Mouse (Mus musculus) midbrain, embryonic 16.5 days (tissue): ENCODE measurements around the gene Zfp950. TPM values are rescaled to one million over a fixed set of nuclear protein-coding genes. Genes with fewer than 3 reads are reported as not detected.
A peak's percentile ranks its signal among the peaks of the same experiment; 100 is the strongest.

ENCODE experiments used
- ATAC-seq: fragments of 200-750 bp; cut with Nextera tagmentation; 2 replicates; pipeline ENCODE4 v1.8.0; 2017; ENCODE audit warnings: moderate TSS enrichment
- H3K27ac ChIP-seq: fragments of 300-500 bp; sonication (generic); 2 replicates; pipeline ENCODE4 v1.5.1; 2014; ENCODE audit warnings: mild to moderate bottlenecking, low read length, mixed read lengths
- H3K27me3 ChIP-seq: fragments of 300-500 bp; sonication (generic); 2 replicates; pipeline ENCODE4 v1.6.1; 2014; ENCODE audit warnings: low read depth, low read length, mixed read lengths; ENCODE audit not compliant: control insufficient read depth, insufficient read depth
- H3K36me3 ChIP-seq: fragments of 300-500 bp; sonication (generic); 2 replicates; pipeline ENCODE4 v1.6.1; 2014; ENCODE audit warnings: mild to moderate bottlenecking, low read length, moderate library complexity, mixed read lengths; ENCODE audit not compliant: control insufficient read depth, insufficient read depth
- H3K4me1 ChIP-seq: fragments of 300-500 bp; sonication (generic); 2 replicates; pipeline ENCODE4 v1.6.1; 2014; ENCODE audit warnings: mild to moderate bottlenecking, low read length, mixed read lengths; ENCODE audit not compliant: control insufficient read depth, insufficient read depth
- H3K4me2 ChIP-seq: fragments of 300-500 bp; sonication (generic); 2 replicates; pipeline ENCODE4 v1.6.1; 2014; ENCODE audit warnings: mild to moderate bottlenecking, low read length, mixed read lengths
- H3K4me3 ChIP-seq: fragments of 300-500 bp; sonication (generic); 2 replicates; pipeline ENCODE4 v1.5.1; 2014; ENCODE audit warnings: low read depth, mild to moderate bottlenecking, low read length, moderate library complexity, mixed read lengths
- H3K9ac ChIP-seq: fragments of 300-500 bp; sonication (generic); 2 replicates; pipeline ENCODE4 v1.6.1; 2014; ENCODE audit warnings: low read depth, low read length, mixed read lengths
- H3K9me3 ChIP-seq: fragments of 300-500 bp; sonication (generic); replicated peaks from 2 replicates; pipeline ENCODE4 v1.6.1; 2014; ENCODE audit warnings: mild to moderate bottlenecking, low read length, mixed read lengths; ENCODE audit not compliant: control insufficient read depth, poor library complexity, severe bottlenecking
- WGBS: fragments of 180-500 bp; shearing (Covaris S2); extraction: QIAGEN DNeasy Blood & Tissue Kit; methylation state at CpG from one replicate; pipeline ENCODE4 v1.1.7; 2014; 5-methylcytosine and 5-hydroxymethylcytosine counted together
- polyA plus RNA-seq: library from polyadenylated mRNA; unstranded; fragments of >200 nt; fragmentation: Nextera tagmentation; extraction: Ambion mirVana; gene quantifications from 2 replicates; pipeline ENCODE4 v1.2.1, GENCODE M21; 2015

Gene Zfp950
- polyA plus RNA-seq, 1 experiment from 2014 or later: 49.0 TPM

GRCm38 (mm10) chr19:61110184-61110583, 30.5 kb downstream of the Zfp950 start:
- H3K27ac ChIP-seq: no peak overlapping the region
- no peaks in the 10 kb centered on the region for H3K4me1 ChIP-seq
- H3K9ac ChIP-seq: no peak overlapping the region
- H3K4me3 ChIP-seq: no peak overlapping the region
- ATAC-seq: no peak
- no peaks in the 10 kb centered on the region for H3K27me3 ChIP-seq
- peaks cover 15% of the 10 kb centered on the region; the same call in 1 of the 2 replicates for H3K9me3 ChIP-seq
- no peak overlapping the region for H3K4me2 ChIP-seq
- 50% methylated on average over 2 of the region's 2 CpGs for WGBS
- H3K36me3 ChIP-seq: peaks cover 6% of the 10 kb centered on the region; the same call in 1 of the 2 replicates

- no peak overlapping the region for H3K4me2 ChIP-seq
- H3K9ac ChIP-seq: no peak overlapping the region
- H3K9me3 ChIP-seq: no peaks in the 10 kb centered on the region
- H3K36me3 ChIP-seq: peaks cover 4% of the 10 kb centered on the region; the same call in 1 of the 2 replicates
- H3K4me1 ChIP-seq: no peaks in the 10 kb centered on the region
- no peak overlapping the region for H3K27ac ChIP-seq
- H3K27me3 ChIP-seq: no peaks in the 10 kb centered on the region
- no peak overlapping the region for H3K4me3 ChIP-seq
- 24% methylated on average over 4 of the region's 4 CpGs for WGBS
- ATAC-seq: peak; percentile 51
Observed at GRCm38 (mm10) chr19:61097764-61098163, 42.9 kb downstream of the Zfp950 start.

- no peak overlapping the region for H3K27ac ChIP-seq
- ATAC-seq: no peak
- H3K9me3 ChIP-seq: no peaks in the 10 kb centered on the region
- no peak overlapping the region for H3K4me3 ChIP-seq
- peaks cover 4% of the 10 kb centered on the region; the same call in 1 of the 2 replicates for H3K36me3 ChIP-seq
- no peaks in the 10 kb centered on the region for H3K4me1 ChIP-seq
- no peaks in the 10 kb centered on the region for H3K27me3 ChIP-seq
- H3K4me2 ChIP-seq: no peak overlapping the region
- WGBS: 83% methylated on average over 2 of the region's 2 CpGs
- no peak overlapping the region for H3K9ac ChIP-seq
Observed at GRCm38 (mm10) chr19:61096776-61097175, 43.9 kb downstream of the Zfp950 start.

GRCm38 (mm10) chr19:61090541-61090940, 50.1 kb downstream of the Zfp950 start:
- 98% methylated on average over 4 of the region's 4 CpGs for WGBS
- Histone ChIP-seq H3K4me1 (no peaks in the 10 kb centered on the region), H3K9me3 (no peaks in the 10 kb centered on the region), H3K27me3 (no peaks in the 10 kb centered on the region), H3K4me2 (no peak overlapping the region), H3K27ac (no peak overlapping the region), H3K36me3 (peaks cover 4% of the 10 kb centered on the region), H3K9ac (no peak overlapping the region), H3K4me3 (no peak overlapping the region)
- no peak for ATAC-seq

GRCm38 (mm10) chr19:61089001-61089400, 51.6 kb downstream of the Zfp950 start:
- Histone ChIP-seq H3K27ac (no peak overlapping the region), H3K9ac (no peak overlapping the region), H3K36me3 (peaks cover 4% of the 10 kb centered on the region), H3K27me3 (no peaks in the 10 kb centered on the region), H3K4me2 (no peak overlapping the region), H3K9me3 (no peaks in the 10 kb centered on the region), H3K4me3 (no peak overlapping the region), H3K4me1 (no peaks in the 10 kb centered on the region)
- 94% methylated on average over 3 of the region's 3 CpGs for WGBS
- no peak for ATAC-seq

GRCm38 (mm10) chr19:61087781-61088180, 52.9 kb downstream of the Zfp950 start:
- whole genome bisulfite sequencing: 86% methylated on average over 1 of the region's 1 CpGs
- ATAC-seq: no peak
- Histone ChIP-seq H3K27ac (no peak overlapping the region), H3K4me3 (no peak overlapping the region), H3K4me1 (no peaks in the 10 kb centered on the region), H3K27me3 (no peaks in the 10 kb centered on the region), H3K4me2 (no peak overlapping the region), H3K9me3 (no peaks in the 10 kb centered on the region), H3K9ac (no peak overlapping the region), H3K36me3 (no peaks in the 10 kb centered on the region; the same call in 1 of the 2 replicates)

GRCm38 (mm10) chr19:61085217-61085616, 55.4 kb downstream of the Zfp950 start:
- Histone ChIP-seq H3K4me3 (no peak overlapping the region), H3K9me3 (no peaks in the 10 kb centered on the region), H3K27ac (no peak overlapping the region), H3K4me2 (no peak overlapping the region), H3K9ac (no peak overlapping the region), H3K36me3 (no peaks in the 10 kb centered on the region), H3K27me3 (no peaks in the 10 kb centered on the region), H3K4me1 (no peaks in the 10 kb centered on the region)
- WGBS: 76% methylated on average over 2 of the region's 2 CpGs
- ATAC-seq: no peak

- Histone ChIP-seq H3K4me2 (no peak overlapping the region), H3K9ac (no peak overlapping the region), H3K36me3 (no peaks in the 10 kb centered on the region), H3K9me3 (no peaks in the 10 kb centered on the region), H3K27ac (no peak overlapping the region), H3K4me1 (no peaks in the 10 kb centered on the region), H3K27me3 (no peaks in the 10 kb centered on the region), H3K4me3 (no peak overlapping the region)
- 43% methylated on average over 4 of the region's 4 CpGs for WGBS
- peak; percentile 86 for ATAC-seq
Observed at GRCm38 (mm10) chr19:61084149-61084940, 56.3 kb downstream of the Zfp950 start.

GRCm38 (mm10) chr19:61083006-61083405, 57.6 kb downstream of the Zfp950 start:
- no peaks in the 10 kb centered on the region for H3K9me3 ChIP-seq
- H3K36me3 ChIP-seq: no peaks in the 10 kb centered on the region
- no peak for ATAC-seq
- 95% methylated on average over 8 of the region's 8 CpGs for WGBS
- no peak overlapping the region for H3K4me3 ChIP-seq
- H3K27me3 ChIP-seq: no peaks in the 10 kb centered on the region
- H3K9ac ChIP-seq: no peak overlapping the region
- no peak overlapping the region for H3K4me2 ChIP-seq
- no peaks in the 10 kb centered on the region for H3K4me1 ChIP-seq
- no peak overlapping the region for H3K27ac ChIP-seq
